Mouse (Mus musculus): ENCODE data around the gene Ybx1. TPM values are rescaled to one million over a fixed set of nuclear protein-coding genes. Genes with fewer than 3 reads are reported as not detected.
A peak's percentile ranks its signal among the peaks of the same experiment; 100 is the strongest.

Ybx1 gene
- polyA plus RNA-seq, 1 experiment from 2014 or later = 976 TPM

- no peak for ATAC-seq (ENCODE audit: low read depth)
- peaks cover 38% of the 10 kb centered on the region for H3K36me3 ChIP-seq (ENCODE audit: control insufficient read depth, insufficient read depth, low read length)
- H3K4me2 ChIP-seq (ENCODE audit: low read depth, low read length) = no peak overlapping the region
- H3K4me3 ChIP-seq (ENCODE audit: low read depth, low read length) = no peak overlapping the region
- 92% methylated on average over 9 of the region's 9 CpGs for WGBS
- peaks cover 6% of the 10 kb centered on the region; the same call in 1 of the 2 replicates for H3K4me1 ChIP-seq (ENCODE audit: control insufficient read depth, insufficient read depth, low read length)
- H3K9ac ChIP-seq (replicated peaks; ENCODE audit: low read depth, low read length) = no peak overlapping the region
- no peaks in the 10 kb centered on the region for H3K27me3 ChIP-seq (ENCODE audit: control insufficient read depth, insufficient read depth, low read length)
- H3K27ac ChIP-seq (ENCODE audit: low read depth, low read length) = no peak overlapping the region
- no peaks in the 10 kb centered on the region for H3K9me3 ChIP-seq (ENCODE audit: control insufficient read depth, low read length)
These were observed 48.4 kb downstream of the Ybx1 start for GRCm38 (mm10) chr4:119245961-119246360.

GRCm38 (mm10) chr4:119245556-119245955, 48.8 kb downstream of the Ybx1 start:
- Histone ChIP-seq H3K9me3 (ENCODE audit: control insufficient read depth, low read length) (no peaks in the 10 kb centered on the region), H3K4me2 (ENCODE audit: low read depth, low read length) (no peak overlapping the region), H3K27me3 (ENCODE audit: control insufficient read depth, insufficient read depth, low read length) (no peaks in the 10 kb centered on the region), H3K27ac (ENCODE audit: low read depth, low read length) (no peak overlapping the region), H3K4me3 (ENCODE audit: low read depth, low read length) (no peak overlapping the region), H3K4me1 (ENCODE audit: control insufficient read depth, insufficient read depth, low read length) (peaks cover 6% of the 10 kb centered on the region; the same call in 1 of the 2 replicates), H3K9ac (replicated peaks; ENCODE audit: low read depth, low read length) (no peak overlapping the region), H3K36me3 (ENCODE audit: control insufficient read depth, insufficient read depth, low read length) (peaks cover 40% of the 10 kb centered on the region)
- 84% methylated on average over 7 of the region's 7 CpGs for WGBS
- ATAC-seq (ENCODE audit: low read depth) = no peak

GRCm38 (mm10) chr4:119244468-119245240, 49.8 kb downstream of the Ybx1 start:
- no peaks in the 10 kb centered on the region for H3K9me3 ChIP-seq (ENCODE audit: control insufficient read depth, low read length)
- 85% methylated on average over 22 of the region's 22 CpGs for WGBS
- H3K4me3 ChIP-seq (ENCODE audit: low read depth, low read length) = no peak overlapping the region
- no peak overlapping the region for H3K4me2 ChIP-seq (ENCODE audit: low read depth, low read length)
- H3K27me3 ChIP-seq (ENCODE audit: control insufficient read depth, insufficient read depth, low read length) = no peaks in the 10 kb centered on the region
- H3K27ac ChIP-seq (ENCODE audit: low read depth, low read length) = no peak overlapping the region
- no peak for ATAC-seq (ENCODE audit: low read depth)
- peaks cover 40% of the 10 kb centered on the region for H3K36me3 ChIP-seq (ENCODE audit: control insufficient read depth, insufficient read depth, low read length)
- H3K9ac ChIP-seq (replicated peaks; ENCODE audit: low read depth, low read length) = no peak overlapping the region
- peaks cover 6% of the 10 kb centered on the region; the same call in 1 of the 2 replicates for H3K4me1 ChIP-seq (ENCODE audit: control insufficient read depth, insufficient read depth, low read length)

GRCm38 (mm10) chr4:119242571-119242970, 51.8 kb downstream of the Ybx1 start:
- H3K4me2 ChIP-seq (ENCODE audit: low read depth, low read length) = no peak overlapping the region
- ATAC-seq (ENCODE audit: low read depth) = no peak
- no peak overlapping the region for H3K27ac ChIP-seq (ENCODE audit: low read depth, low read length)
- no peak overlapping the region for H3K9ac ChIP-seq (replicated peaks; ENCODE audit: low read depth, low read length)
- peaks cover 40% of the 10 kb centered on the region for H3K36me3 ChIP-seq (ENCODE audit: control insufficient read depth, insufficient read depth, low read length)
- 94% methylated on average over 12 of the region's 12 CpGs for WGBS
- no peaks in the 10 kb centered on the region for H3K9me3 ChIP-seq (ENCODE audit: control insufficient read depth, low read length)
- H3K27me3 ChIP-seq (ENCODE audit: control insufficient read depth, insufficient read depth, low read length) = no peaks in the 10 kb centered on the region
- peaks cover 4% of the 10 kb centered on the region; the same call in 1 of the 2 replicates for H3K4me1 ChIP-seq (ENCODE audit: control insufficient read depth, insufficient read depth, low read length)
- no peak overlapping the region for H3K4me3 ChIP-seq (ENCODE audit: low read depth, low read length)

GRCm38 (mm10) chr4:119241664-119242063, 52.7 kb downstream of the Ybx1 start:
- no peak for ATAC-seq (ENCODE audit: low read depth)
- Histone ChIP-seq H3K27me3 (ENCODE audit: control insufficient read depth, insufficient read depth, low read length) (no peaks in the 10 kb centered on the region), H3K4me2 (ENCODE audit: low read depth, low read length) (no peak overlapping the region), H3K9ac (replicated peaks; ENCODE audit: low read depth, low read length) (no peak overlapping the region), H3K27ac (ENCODE audit: low read depth, low read length) (no peak overlapping the region), H3K4me3 (ENCODE audit: low read depth, low read length) (no peak overlapping the region), H3K36me3 (ENCODE audit: control insufficient read depth, insufficient read depth, low read length) (peaks cover 43% of the 10 kb centered on the region), H3K4me1 (ENCODE audit: control insufficient read depth, insufficient read depth, low read length) (no peaks in the 10 kb centered on the region), H3K9me3 (ENCODE audit: control insufficient read depth, low read length) (no peaks in the 10 kb centered on the region)
- WGBS = 89% methylated on average over 14 of the region's 14 CpGs

- Histone ChIP-seq H3K9me3 (ENCODE audit: control insufficient read depth, low read length) (no peaks in the 10 kb centered on the region), H3K4me2 (ENCODE audit: low read depth, low read length) (no peak overlapping the region), H3K4me3 (ENCODE audit: low read depth, low read length) (no peak overlapping the region), H3K27ac (ENCODE audit: low read depth, low read length) (peak overlapping the region; percentile 56; the same call in 1 of the 2 replicates), H3K9ac (replicated peaks; ENCODE audit: low read depth, low read length) (0 out of 2 replicates have a peak overlapping the region, but pooled peaks have one; percentile 26), H3K36me3 (ENCODE audit: control insufficient read depth, insufficient read depth, low read length) (peaks cover 36% of the 10 kb centered on the region; the same call in 1 of the 2 replicates), H3K4me1 (ENCODE audit: control insufficient read depth, insufficient read depth, low read length) (no peaks in the 10 kb centered on the region), H3K27me3 (ENCODE audit: control insufficient read depth, insufficient read depth, low read length) (no peaks in the 10 kb centered on the region)
- ATAC-seq (ENCODE audit: low read depth) = peak; percentile 53; the same call in 1 of the 2 replicates
- WGBS = 45% methylated on average over 12 of the region's 12 CpGs
These were observed 55.2 kb downstream of the Ybx1 start for GRCm38 (mm10) chr4:119239181-119239682.

GRCm38 (mm10) chr4:119238661-119239060, 55.7 kb downstream of the Ybx1 start:
- ATAC-seq (ENCODE audit: low read depth) = no peak
- Histone ChIP-seq H3K36me3 (ENCODE audit: control insufficient read depth, insufficient read depth, low read length) (peaks cover 33% of the 10 kb centered on the region; the same call in 1 of the 2 replicates), H3K9ac (replicated peaks; ENCODE audit: low read depth, low read length) (no peak overlapping the region), H3K4me3 (ENCODE audit: low read depth, low read length) (no peak overlapping the region), H3K4me1 (ENCODE audit: control insufficient read depth, insufficient read depth, low read length) (no peaks in the 10 kb centered on the region), H3K4me2 (ENCODE audit: low read depth, low read length) (no peak overlapping the region), H3K27ac (ENCODE audit: low read depth, low read length) (no peak overlapping the region), H3K27me3 (ENCODE audit: control insufficient read depth, insufficient read depth, low read length) (no peaks in the 10 kb centered on the region), H3K9me3 (ENCODE audit: control insufficient read depth, low read length) (no peaks in the 10 kb centered on the region)
- WGBS = 80% methylated on average over 3 of the region's 3 CpGs

GRCm38 (mm10) chr4:119234348-119234747, 60.1 kb downstream of the Ybx1 start:
- 86% methylated on average over 3 of the region's 3 CpGs for WGBS
- Histone ChIP-seq H3K36me3 (ENCODE audit: control insufficient read depth, insufficient read depth, low read length) (peaks cover 5% of the 10 kb centered on the region; the same call in 1 of the 2 replicates), H3K4me3 (ENCODE audit: low read depth, low read length) (peak overlapping the region; percentile 81), H3K4me2 (ENCODE audit: low read depth, low read length) (peak overlapping the region; percentile 79), H3K9ac (replicated peaks; ENCODE audit: low read depth, low read length) (no peak overlapping the region), H3K9me3 (ENCODE audit: control insufficient read depth, low read length) (no peaks in the 10 kb centered on the region), H3K27me3 (ENCODE audit: control insufficient read depth, insufficient read depth, low read length) (no peaks in the 10 kb centered on the region), H3K27ac (ENCODE audit: low read depth, low read length) (no peak overlapping the region), H3K4me1 (ENCODE audit: control insufficient read depth, insufficient read depth, low read length) (peaks cover 7% of the 10 kb centered on the region; the same call in 1 of the 2 replicates)
- ATAC-seq (ENCODE audit: low read depth) = no peak

All from neural tube, embryonic 14.5 days (tissue).